Mouse (Mus musculus) megakaryocyte, embryonic 14.5 days (primary cell): Measurements from ENCODE around the gene B3gnt2. TPM values are rescaled to one million over a fixed set of nuclear protein-coding genes. Genes with fewer than 3 reads are reported as not detected.

ENCODE experiments used
- H3K27me3 ChIP-seq: replicated peaks from 2 replicates; pipeline ENCODE3; 2012; ENCODE audit warnings: inconsistent platforms
- H3K36me3 ChIP-seq: replicated peaks from 2 replicates; pipeline ENCODE3; 2012; ENCODE audit warnings: low read length, inconsistent platforms, mixed read lengths
- H3K4me1 ChIP-seq: 2 replicates; pipeline ENCODE4 v1.6.1; 2012; ENCODE audit warnings: inconsistent platforms
- H3K4me3 ChIP-seq: replicated peaks from 2 replicates; pipeline ENCODE3; 2012; ENCODE audit warnings: moderate library complexity, mild to moderate bottlenecking, inconsistent platforms
- H3K9me3 ChIP-seq: 2 replicates; pipeline ENCODE4 v1.6.1; 2012; ENCODE audit warnings: inconsistent platforms
- FLI1 ChIP-seq: IDR thresholded peaks from 2 replicates; pipeline ENCODE4 v1.6.1; 2012; ENCODE audit warnings: low read length, inconsistent platforms, mixed read lengths
- GATA1 ChIP-seq: IDR thresholded peaks from 3 replicates; pipeline ENCODE4 v1.6.1; 2012; ENCODE audit warnings: mixed read lengths, low read length, inconsistent platforms, borderline replicate concordance
- polyA plus RNA-seq: library from polyadenylated mRNA; stranded (reverse); fragments of >175 nt; gene quantifications from 2 replicates; pipeline ENCODE4 v1.2.3, GENCODE M21; 2012; ENCODE audit warnings: low replicate concordance; ENCODE audit not compliant: insufficient read depth

Gene B3gnt2
- polyA plus RNA-seq, 1 experiment: 6.1 TPM

DNA sequence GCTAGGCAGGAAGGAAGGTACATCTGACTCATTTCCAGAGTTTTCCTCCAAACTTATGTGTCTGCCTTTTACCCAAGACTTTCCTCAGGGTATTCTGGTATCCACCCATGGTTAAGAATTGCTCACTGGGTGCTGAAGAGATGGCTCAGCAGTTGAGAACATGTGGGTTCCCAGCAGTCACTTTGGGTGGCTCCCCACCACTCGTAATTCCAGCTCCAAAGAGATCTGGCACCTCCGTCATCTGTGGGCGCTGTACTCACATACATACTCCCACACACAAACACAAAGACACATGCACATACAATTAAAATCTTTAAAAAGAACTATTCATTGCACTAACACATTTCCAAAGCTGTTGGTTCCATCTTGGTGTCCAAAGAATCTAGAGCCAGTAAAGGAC, 28.5 kb upstream of the B3gnt2 start:
- Histone ChIP-seq H3K4me3 (no peak overlapping the region), H3K9me3 (no peaks in the 10 kb centered on the region), H3K4me1 (peaks cover 26% of the 10 kb centered on the region), H3K36me3 (no peaks in the 10 kb centered on the region), H3K27me3 (peaks cover 40% of the 10 kb centered on the region)
- no peak for TF ChIP-seq FLI1
- no peak for TF ChIP-seq GATA1

DNA sequence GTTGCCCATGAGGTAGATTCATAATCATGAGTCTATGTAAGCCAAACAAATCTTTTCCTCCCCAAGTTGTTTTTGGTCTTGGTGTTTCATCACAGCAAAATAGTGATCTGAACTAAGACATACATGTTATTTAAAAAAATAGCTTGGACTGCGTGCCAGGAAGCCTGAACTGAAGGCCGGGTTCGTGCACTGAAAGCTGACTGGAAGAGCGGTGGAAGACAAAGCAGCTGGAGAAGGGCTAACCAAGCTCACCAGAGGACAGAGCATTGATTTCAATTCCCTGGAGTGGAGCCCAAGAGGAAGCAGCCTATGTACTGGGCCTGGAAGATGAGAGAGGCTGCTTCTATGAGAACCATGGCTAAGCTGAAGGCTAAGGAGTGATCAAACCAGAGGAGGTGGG, 26.2 kb upstream of the B3gnt2 start:
- Histone ChIP-seq H3K4me3 (no peak overlapping the region), H3K4me1 (peaks cover 29% of the 10 kb centered on the region), H3K27me3 (peaks cover 27% of the 10 kb centered on the region), H3K9me3 (no peaks in the 10 kb centered on the region), H3K36me3 (no peaks in the 10 kb centered on the region)
- TF ChIP-seq GATA1 (no peak), FLI1 (no peak)

DNA sequence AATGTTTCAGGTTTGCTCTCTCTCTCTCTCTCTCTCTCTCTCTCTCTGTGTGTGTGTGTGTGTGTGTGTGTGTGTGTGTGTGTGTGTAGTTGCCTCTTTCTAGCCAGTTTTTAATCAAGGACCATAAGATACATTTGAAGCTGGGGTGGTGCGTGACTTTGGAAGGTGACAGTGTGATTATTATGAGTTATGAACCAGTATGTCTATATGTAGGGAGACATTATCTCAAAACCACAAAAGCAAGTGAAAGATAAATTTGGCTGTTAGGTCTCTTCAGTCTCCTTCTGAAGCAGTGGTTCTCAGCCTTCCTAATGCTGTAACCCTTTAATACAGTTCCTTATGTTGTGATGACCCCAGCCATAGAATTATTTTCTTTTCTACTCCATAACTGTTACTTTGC, 24.6 kb upstream of the B3gnt2 start:
- H3K4me1 ChIP-seq: peaks cover 27% of the 10 kb centered on the region

DNA sequence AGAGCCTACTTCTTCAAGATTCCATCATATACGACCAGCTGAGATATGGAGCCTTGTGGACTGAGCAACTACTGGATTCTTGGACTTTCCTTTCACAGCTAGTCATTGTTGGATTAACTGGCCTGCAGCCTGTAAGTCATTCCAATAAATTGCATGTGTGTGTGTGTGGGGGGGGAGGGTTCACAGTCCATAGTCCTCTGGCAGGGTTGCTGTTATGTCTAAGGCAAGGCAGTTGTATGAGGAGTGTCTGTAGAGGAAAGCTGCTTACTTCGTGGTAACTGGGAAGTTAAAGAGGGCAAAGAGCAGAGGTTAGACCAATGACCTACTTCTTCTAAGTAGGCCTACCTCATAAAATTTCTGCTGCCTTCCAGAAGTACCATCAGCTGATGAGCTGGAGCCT, 22.9 kb upstream of the B3gnt2 start:
- H3K4me1 ChIP-seq: peaks cover 39% of the 10 kb centered on the region
- no peaks in the 10 kb centered on the region for H3K9me3 ChIP-seq
- peaks cover 15% of the 10 kb centered on the region for H3K27me3 ChIP-seq
- TF ChIP-seq FLI1 (no peak), GATA1 (no peak)
- H3K36me3 ChIP-seq: no peaks in the 10 kb centered on the region
- no peak overlapping the region for H3K4me3 ChIP-seq

More for the DNA sequence above, 24.6 kb upstream of the B3gnt2 start:
- Histone ChIP-seq H3K27me3 (peaks cover 18% of the 10 kb centered on the region), H3K36me3 (no peaks in the 10 kb centered on the region), H3K4me3 (no peak overlapping the region), H3K9me3 (no peaks in the 10 kb centered on the region)
- TF ChIP-seq FLI1 (no peak), GATA1 (no peak)

DNA sequence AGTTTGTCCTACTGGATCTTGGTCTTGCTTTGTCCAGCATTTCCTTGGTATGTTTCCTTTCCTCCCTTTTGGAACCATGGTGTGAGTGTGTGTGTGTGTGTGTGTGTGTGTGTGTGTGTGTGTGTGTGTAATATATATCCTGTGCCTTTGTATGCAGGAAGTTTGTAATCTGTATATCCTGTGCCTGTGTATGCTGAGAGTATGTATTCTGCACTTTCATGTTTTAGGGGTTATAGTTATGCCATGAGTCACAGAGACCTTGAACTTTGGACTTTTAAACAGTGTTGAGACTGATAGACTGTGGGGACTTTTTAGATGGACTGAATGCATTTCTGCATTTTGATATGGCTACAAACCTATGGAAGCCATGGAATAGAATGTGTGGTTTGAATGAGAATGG, 22.2 kb upstream of the B3gnt2 start:
- peaks cover 7% of the 10 kb centered on the region for H3K27me3 ChIP-seq
- no peak overlapping the region for H3K4me3 ChIP-seq
- H3K9me3 ChIP-seq: no peaks in the 10 kb centered on the region
- H3K36me3 ChIP-seq: no peaks in the 10 kb centered on the region
- H3K4me1 ChIP-seq: peaks cover 40% of the 10 kb centered on the region
- TF ChIP-seq FLI1: no peak
- TF ChIP-seq GATA1: no peak

DNA sequence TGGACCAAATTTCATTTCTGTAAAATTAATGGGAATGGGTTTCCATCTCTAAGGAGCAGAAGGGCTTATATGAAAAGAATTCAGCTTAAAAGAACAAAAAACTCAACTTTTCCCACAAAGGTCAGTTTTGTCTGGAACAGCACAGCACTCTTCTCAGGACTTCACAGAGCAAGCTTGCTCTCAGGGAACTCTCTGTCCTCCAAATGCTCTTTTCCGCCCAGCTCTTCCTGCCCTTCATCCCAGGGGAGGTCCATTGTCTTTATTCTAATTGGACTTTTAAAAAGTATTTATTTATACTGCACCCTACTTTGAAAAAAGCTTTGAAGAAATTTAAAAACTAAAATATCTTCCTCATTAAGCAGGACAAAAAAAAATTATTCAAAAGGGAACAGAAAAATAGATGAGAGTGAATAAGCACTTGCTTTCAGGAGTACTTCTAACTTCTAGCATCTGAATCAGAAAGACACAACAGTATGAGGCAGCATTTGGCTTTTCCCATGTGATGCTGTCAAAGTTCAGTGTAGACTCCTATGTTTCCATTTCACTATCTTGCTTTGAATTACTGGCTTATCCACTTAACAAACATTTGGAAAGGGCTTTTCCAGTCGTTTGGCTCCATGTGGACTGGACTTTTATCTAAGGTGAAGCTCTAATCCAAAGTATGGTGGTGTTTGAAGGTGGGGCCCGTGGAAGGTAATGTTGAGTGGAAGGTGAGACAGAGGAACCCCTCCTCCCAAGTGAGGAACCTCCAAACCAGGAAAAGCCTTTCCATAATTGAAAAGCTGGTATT, 19.8 kb upstream of the B3gnt2 start:
- Histone ChIP-seq H3K4me1 (peaks cover 49% of the 10 kb centered on the region), H3K27me3 (no peaks in the 10 kb centered on the region), H3K4me3 (no peak overlapping the region), H3K9me3 (no peaks in the 10 kb centered on the region), H3K36me3 (no peaks in the 10 kb centered on the region)
- TF ChIP-seq FLI1 (no peak), GATA1 (no peak)

DNA sequence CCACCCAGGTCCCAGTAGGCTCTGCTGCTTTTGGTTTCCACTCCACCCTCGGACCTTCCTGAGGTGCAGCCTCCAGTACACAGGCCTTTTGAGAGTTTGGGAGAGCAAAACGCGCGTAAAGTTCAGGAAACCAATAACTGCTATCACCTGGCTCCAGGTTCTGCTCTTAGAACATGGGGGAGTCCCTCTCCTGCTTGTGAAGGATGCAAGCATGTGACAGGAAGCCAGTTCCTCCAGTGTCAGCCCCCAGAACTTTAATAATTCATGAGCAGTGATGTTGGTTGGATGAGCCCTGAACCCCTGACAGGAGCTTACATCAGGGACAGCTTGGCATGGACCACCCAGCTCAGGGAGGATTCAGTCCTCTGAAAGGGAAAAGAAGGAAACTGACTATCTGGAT, 18.9 kb upstream of the B3gnt2 start:
- TF ChIP-seq GATA1 (no peak), FLI1 (no peak)
- no peak overlapping the region for H3K4me3 ChIP-seq
- H3K36me3 ChIP-seq: no peaks in the 10 kb centered on the region
- H3K4me1 ChIP-seq: peaks cover 50% of the 10 kb centered on the region
- no peaks in the 10 kb centered on the region for H3K9me3 ChIP-seq
- H3K27me3 ChIP-seq: no peaks in the 10 kb centered on the region

DNA sequence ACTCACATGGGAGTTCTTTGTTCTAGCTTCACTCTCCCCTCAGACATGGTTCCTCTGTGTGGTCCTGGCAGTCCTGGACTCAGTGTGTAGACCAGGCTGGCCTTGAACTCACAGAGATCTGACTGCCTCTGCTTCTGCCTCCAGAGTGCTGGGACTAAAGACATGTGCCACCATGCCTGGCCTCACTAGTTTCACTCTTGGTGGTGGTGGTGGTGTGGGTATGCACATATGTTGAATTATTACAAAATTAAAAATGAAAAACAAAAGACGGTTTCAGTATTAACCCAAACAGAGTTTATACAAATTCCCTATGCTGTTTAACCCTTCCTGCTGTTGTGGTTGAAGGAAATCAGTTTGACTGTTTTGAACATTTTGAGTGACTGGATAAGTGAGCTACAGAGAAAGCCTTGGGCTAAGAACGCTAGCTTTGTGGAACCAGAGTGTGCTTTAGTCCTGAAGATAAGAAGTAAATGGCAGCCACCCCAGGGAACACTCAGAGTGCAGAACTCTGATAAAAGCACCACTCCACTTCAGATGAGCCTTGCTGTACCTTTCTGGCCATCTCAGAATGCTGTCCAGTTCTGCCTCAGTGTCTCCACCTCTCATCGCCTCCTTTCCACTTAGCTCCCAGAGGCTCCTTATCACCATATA, 16.0 kb upstream of the B3gnt2 start:
- H3K4me1 ChIP-seq: peaks cover 68% of the 10 kb centered on the region
- no peak for TF ChIP-seq FLI1
- TF ChIP-seq GATA1: no peak
- no peaks in the 10 kb centered on the region for H3K9me3 ChIP-seq
- H3K4me3 ChIP-seq: peak overlapping the region; percentile 47
- H3K36me3 ChIP-seq: no peaks in the 10 kb centered on the region
- H3K27me3 ChIP-seq: no peaks in the 10 kb centered on the region

DNA sequence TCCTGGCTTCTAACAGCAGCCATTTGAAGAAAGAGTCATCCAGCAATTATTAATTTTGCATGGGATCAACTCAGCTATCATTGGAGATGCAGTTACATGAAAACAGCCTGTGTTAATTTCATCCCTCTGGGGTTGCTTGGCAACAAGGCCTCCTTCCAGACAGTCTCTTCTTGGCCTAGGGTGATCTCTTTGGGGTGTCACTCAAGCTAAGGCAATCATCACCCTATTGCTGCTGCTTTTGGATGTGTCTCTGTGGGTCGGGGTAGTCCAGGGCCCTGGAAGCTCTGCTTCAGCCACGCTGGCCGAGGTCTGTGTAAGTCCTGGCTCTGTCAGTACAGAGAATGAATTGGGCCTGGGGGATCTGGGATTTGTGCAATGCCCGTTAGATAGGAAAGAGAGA, 14.5 kb upstream of the B3gnt2 start:
- no peaks in the 10 kb centered on the region for H3K9me3 ChIP-seq
- peaks cover 60% of the 10 kb centered on the region for H3K4me1 ChIP-seq
- H3K36me3 ChIP-seq: no peaks in the 10 kb centered on the region
- H3K27me3 ChIP-seq: no peaks in the 10 kb centered on the region
- TF ChIP-seq FLI1: no peak
- no peak for TF ChIP-seq GATA1
- no peak overlapping the region for H3K4me3 ChIP-seq

DNA sequence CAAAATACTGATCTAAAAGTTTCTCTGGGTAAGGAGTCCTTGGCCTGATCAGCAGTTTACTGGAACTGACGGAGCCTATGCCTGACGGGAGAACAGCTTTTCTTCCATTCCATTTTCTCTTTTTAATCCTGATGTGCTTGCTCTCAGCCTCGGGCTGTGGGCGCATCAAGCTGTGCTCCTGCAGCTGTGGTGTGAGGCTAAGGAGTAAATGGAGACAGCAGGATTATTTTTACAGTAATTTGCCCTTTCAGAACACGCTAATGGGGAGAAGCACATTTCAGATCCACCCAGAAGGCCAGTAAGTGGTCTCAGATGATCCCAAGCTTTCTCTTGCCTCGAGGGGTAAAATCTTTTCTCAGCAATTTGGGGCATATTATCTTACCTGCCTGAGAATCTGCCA, 14.0 kb upstream of the B3gnt2 start:
- H3K4me3 ChIP-seq: no peak overlapping the region
- peaks cover 59% of the 10 kb centered on the region for H3K4me1 ChIP-seq
- H3K9me3 ChIP-seq: no peaks in the 10 kb centered on the region
- TF ChIP-seq FLI1 (no peak), GATA1 (no peak)
- H3K27me3 ChIP-seq: no peaks in the 10 kb centered on the region
- H3K36me3 ChIP-seq: peaks cover 3% of the 10 kb centered on the region
